Mouse (Mus musculus) CH12.LX (cell line): ENCODE results near the gene Rnpc3. TPM values are rescaled to one million over a fixed set of nuclear protein-coding genes. Genes with fewer than 3 reads are reported as not detected.

Source experiments
- DNase-seq: peaks from one replicate; pipeline ENCODE4 v3.0.0-alpha.2; 2013; ENCODE audit errors: extremely low read depth
- H3K27ac ChIP-seq: 2 replicates; pipeline ENCODE4 v1.5.1; 2012; ENCODE audit warnings: low read depth, mild to moderate bottlenecking, control low read depth, moderate library complexity; ENCODE audit not compliant: insufficient read depth
- H3K27me3 ChIP-seq: replicated peaks from 2 replicates; pipeline ENCODE3; 2012; ENCODE audit warnings: inconsistent platforms
- H3K36me3 ChIP-seq, 2 experiments: replicated peaks in 1 of 2; 2 replicates each; pipeline versions ENCODE3 to v1.6.1; 2012; ENCODE audit warnings: inconsistent platforms in 1 of 2, low read length in 1 of 2, mild to moderate bottlenecking in 1 of 2, mixed read lengths in 1 of 2, moderate library complexity in 1 of 2; ENCODE audit not compliant: control insufficient read depth in 1 of 2, insufficient read depth in 1 of 2
- H3K4me1 ChIP-seq, 2 experiments: 2 replicates each; pipeline ENCODE4 v1.6.1; 2012; ENCODE audit warnings: inconsistent platforms in 1 of 2, moderate library complexity in 1 of 2; ENCODE audit not compliant: insufficient read depth in 2 of 2, control insufficient read depth in 1 of 2
- H3K4me2 ChIP-seq: 2 replicates; pipeline ENCODE4 v1.6.1; 2012; ENCODE audit warnings: low read depth, mild to moderate bottlenecking, control low read depth; ENCODE audit not compliant: poor library complexity, insufficient read depth, severe bottlenecking
- H3K4me3 ChIP-seq, 3 experiments: fragments of 150-350 bp in 1 of 3; sonication (generic) in 1 of 3; replicated peaks in 1 of 3; 2 replicates each; pipeline versions ENCODE3 to v1.5.1; 2011 to 2012; ENCODE audit warnings: low read depth in 2 of 3, low read length in 2 of 3, mild to moderate bottlenecking in 2 of 3, moderate library complexity in 2 of 3, control low read depth in 1 of 3, improper control_type of control experiment in 1 of 3, inconsistent platforms in 1 of 3, mixed read lengths in 1 of 3; ENCODE audit not compliant: poor library complexity in 1 of 3
- H3K79me2 ChIP-seq: replicated peaks from 2 replicates; pipeline ENCODE4 v1.6.1; 2012; ENCODE audit warnings: mild to moderate bottlenecking, moderate library complexity; ENCODE audit not compliant: control insufficient read depth, poor library complexity, insufficient read depth, severe bottlenecking; ENCODE audit errors: extremely low read depth
- H3K9ac ChIP-seq: 2 replicates; pipeline ENCODE4 v1.6.1; 2012; ENCODE audit warnings: low read depth, mild to moderate bottlenecking, control low read depth, moderate library complexity; ENCODE audit not compliant: insufficient read depth
- H3K9me3 ChIP-seq: replicated peaks from 2 replicates; pipeline ENCODE3; 2012; ENCODE audit warnings: low read length, inconsistent platforms, mixed read lengths
- BHLHE40 ChIP-seq: IDR thresholded peaks from 2 replicates; pipeline ENCODE4 v1.6.1; 2011; ENCODE audit warnings: mild to moderate bottlenecking, low read depth, low read length, improper control_type of control experiment
- CHD1 ChIP-seq: IDR thresholded peaks from 2 replicates; pipeline ENCODE4 v1.6.1; 2012; ENCODE audit warnings: low read depth, low read length, improper control_type of control experiment, inconsistent platforms
- ETS1 ChIP-seq: conservative IDR thresholded peaks from 2 replicates; pipeline ENCODE4 v1.6.1; 2012; ENCODE audit warnings: low read depth, mild to moderate bottlenecking, inconsistent platforms, low read length, improper control_type of control experiment, moderate library complexity
- HCFC1 ChIP-seq: IDR thresholded peaks from 2 replicates; pipeline ENCODE4 v1.6.1; 2012; ENCODE audit warnings: low read depth, mild to moderate bottlenecking, inconsistent platforms, low read length, improper control_type of control experiment
- JUND ChIP-seq: conservative IDR thresholded peaks from 2 replicates; pipeline ENCODE4 v1.6.1; 2011; ENCODE audit warnings: low read depth, low read length, improper control_type of control experiment
- KAT2A ChIP-seq: IDR thresholded peaks from 2 replicates; pipeline ENCODE4 v1.6.1; 2012; ENCODE audit warnings: low read length, improper control_type of control experiment, inconsistent platforms; ENCODE audit not compliant: insufficient replicate concordance
- MAFK ChIP-seq: IDR thresholded peaks from 2 replicates; pipeline ENCODE4 v1.6.1; 2011; ENCODE audit warnings: low read length, improper control_type of control experiment; ENCODE audit not compliant: insufficient replicate concordance
- MAX ChIP-seq: IDR thresholded peaks from 2 replicates; pipeline ENCODE4 v1.6.1; 2011; ENCODE audit warnings: low read length, improper control_type of control experiment
- MEF2A ChIP-seq: IDR thresholded peaks from 2 replicates; pipeline ENCODE4 v1.6.1; 2014; ENCODE audit warnings: low read depth, mild to moderate bottlenecking, inconsistent platforms, low read length, improper control_type of control experiment, borderline replicate concordance
- MXI1 ChIP-seq: IDR thresholded peaks from 2 replicates; pipeline ENCODE4 v1.6.1; 2011; ENCODE audit warnings: mild to moderate bottlenecking, low read depth, low read length, improper control_type of control experiment
- MYC ChIP-seq: IDR thresholded peaks from 2 replicates; pipeline ENCODE4 v1.6.1; 2011; ENCODE audit warnings: low read depth, mild to moderate bottlenecking, improper control_type of control experiment, low read length
- NELFE ChIP-seq: IDR thresholded peaks from 2 replicates; pipeline ENCODE4 v1.6.1; 2011; ENCODE audit warnings: low read depth, low read length, improper control_type of control experiment
- PAX5 ChIP-seq: IDR thresholded peaks from 2 replicates; pipeline ENCODE4 v1.6.1; 2012; ENCODE audit warnings: low read length, inconsistent platforms, mixed read lengths
- RAD21 ChIP-seq: IDR thresholded peaks from 2 replicates; pipeline ENCODE4 v1.6.1; 2011; ENCODE audit warnings: low read depth, mild to moderate bottlenecking, low read length, improper control_type of control experiment, moderate library complexity
- SIN3A ChIP-seq: IDR thresholded peaks from 2 replicates; pipeline ENCODE4 v1.6.1; 2012; ENCODE audit warnings: low read length, improper control_type of control experiment, inconsistent platforms
- SMC3 ChIP-seq: IDR thresholded peaks from 2 replicates; pipeline ENCODE4 v1.6.1; 2011; ENCODE audit warnings: low read depth, low read length, improper control_type of control experiment
- TBP ChIP-seq: conservative IDR thresholded peaks from 2 replicates; pipeline ENCODE4 v1.6.1; 2011; ENCODE audit warnings: low read depth, low read length, improper control_type of control experiment
- TCF12 ChIP-seq: IDR thresholded peaks from 2 replicates; pipeline ENCODE4 v1.6.1; 2014; ENCODE audit warnings: low read depth, mild to moderate bottlenecking, inconsistent platforms, low read length, improper control_type of control experiment
- ZNF384 ChIP-seq: IDR thresholded peaks from 2 replicates; pipeline ENCODE4 v1.6.1; 2012; ENCODE audit warnings: low read depth, low read length, improper control_type of control experiment, inconsistent platforms
- dilution Hi-C: fragments of 300-500 bp; cut with MboI; formaldehyde crosslinking; loops from 2 replicates; pipeline ENCODE4 v1.14.3; 2020; ENCODE audit warnings: low sequenced_read_pairs; ENCODE audit not compliant: extremely low pct_unique_long_range_greater_than_20kb, extremely low pct_ligation_motif_present
- in situ Hi-C: fragments of 300-500 bp; cut with MboI; formaldehyde crosslinking; loops from 3 replicates; pipeline ENCODE4 v1.14.3; 2019; ENCODE audit warnings: low sequenced_read_pairs, low pct_ligation_motif_present, low pct_unique_long_range_greater_than_20kb, mixed read lengths
- polyA plus RNA-seq: library from polyadenylated mRNA; unstranded; fragments of >175 nt; gene quantifications from 2 replicates; pipeline ENCODE4 v1.2.1, GENCODE M21; 2012; ENCODE audit warnings: low read depth; ENCODE audit not compliant: insufficient read length
- total RNA-seq, 2 experiments: library from RNA; depleted of rRNA; stranded (reverse); fragments of 300-350 nt in 1 of 2; fragments of >200 nt in 1 of 2; gene quantifications; 2 replicates each; pipeline ENCODE4 v1.2.3; 2012 to 2014

Gene Rnpc3
- total and polyA plus RNA-seq, 3 experiments, result 10.3 to 24.2 (median 18.0) TPM

DNA sequence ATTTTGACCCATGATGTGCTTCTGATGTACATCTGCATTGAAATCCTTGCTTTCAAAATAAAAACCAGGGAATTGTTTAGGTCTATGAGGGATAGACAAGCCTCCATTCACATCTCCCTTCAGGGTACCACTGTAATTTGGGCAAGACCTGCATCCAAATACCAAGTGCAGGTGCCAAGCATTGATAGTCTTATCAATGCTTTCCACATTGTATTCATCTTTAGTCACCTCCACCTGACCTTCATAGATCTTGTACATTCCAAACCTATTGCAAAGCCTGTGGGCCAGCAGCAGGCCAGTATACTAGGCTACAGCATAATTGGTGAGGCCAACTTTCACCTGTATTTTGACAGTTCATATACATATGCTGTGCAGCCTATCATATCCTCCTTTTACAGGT, 1.7 kb upstream of the Rnpc3 start:
- no peak for DNase-seq
- dilution Hi-C loops (no loop called here), in situ Hi-C loops (no loop called here)
- H3K4me3 ChIP-seq, result no peak overlapping the region
- TF ChIP-seq MYC, result no peak
- H3K27ac ChIP-seq, result no peak overlapping the region
- H3K4me2 ChIP-seq, result peak overlapping the region; percentile 50; the same call in 1 of the 2 replicates
- H3K27me3 ChIP-seq, result no peaks in the 10 kb centered on the region
- peaks cover 0 to 4% of the 10 kb centered on the region in 2 experiments for H3K36me3 ChIP-seq
- H3K9me3 ChIP-seq, result no peaks in the 10 kb centered on the region
- peaks cover 8% of the 10 kb centered on the region for H3K79me2 ChIP-seq
- peaks cover 0 to 21% of the 10 kb centered on the region in 2 experiments; a peak in 2 of 4 replicates for H3K4me1 ChIP-seq
- H3K9ac ChIP-seq, result no peak overlapping the region; the same call in 1 of the 2 replicates

DNA sequence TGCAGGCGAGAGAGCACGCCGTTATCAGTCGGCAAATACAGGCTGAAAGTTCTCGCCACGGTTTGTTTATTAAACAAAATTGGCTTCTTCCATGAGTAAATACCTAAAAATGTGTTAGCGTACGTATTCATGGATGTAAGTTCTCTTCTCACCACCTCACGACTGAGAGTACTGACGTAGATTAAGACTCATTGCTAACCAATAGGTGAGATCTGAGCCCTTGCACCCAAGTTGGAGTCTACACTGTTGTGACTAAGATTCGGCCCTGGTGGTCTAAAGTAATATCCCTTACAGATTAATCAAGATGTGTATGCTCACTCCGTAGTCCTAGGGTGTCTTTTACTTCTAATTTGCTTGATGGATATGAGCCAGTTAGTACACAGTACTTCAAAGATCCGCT, 615 bp upstream of the Rnpc3 start:
- TF ChIP-seq ZNF384 (no peak), CHD1 (peak; percentile 81; the same call in 1 of the 2 replicates), ETS1 (no peak), RAD21 (no peak), JUND (0 out of 2 replicates have a peak, but pooled peaks have one; percentile 14)
- H3K27ac ChIP-seq, result peak overlapping the region; percentile 64
- peak overlapping the region; percentile 99 for H3K9ac ChIP-seq
- H3K4me3 ChIP-seq, result peak overlapping the region; percentile 72 to 95 (median 82)
- H3K27me3 ChIP-seq, result no peaks in the 10 kb centered on the region
- peak overlapping the region; percentile 98 for H3K4me2 ChIP-seq
- no peaks in the 10 kb centered on the region for H3K9me3 ChIP-seq
- in situ Hi-C loops, result no loop called here
- peaks cover 11% of the 10 kb centered on the region for H3K79me2 ChIP-seq
- peaks cover 0 to 23% of the 10 kb centered on the region in 2 experiments; a peak in 2 of 4 replicates for H3K4me1 ChIP-seq
- dilution Hi-C loops, result no loop called here
- H3K36me3 ChIP-seq, result peaks cover 0 to 9% of the 10 kb centered on the region in 2 experiments
- peak; percentile 57 for DNase-seq

DNA sequence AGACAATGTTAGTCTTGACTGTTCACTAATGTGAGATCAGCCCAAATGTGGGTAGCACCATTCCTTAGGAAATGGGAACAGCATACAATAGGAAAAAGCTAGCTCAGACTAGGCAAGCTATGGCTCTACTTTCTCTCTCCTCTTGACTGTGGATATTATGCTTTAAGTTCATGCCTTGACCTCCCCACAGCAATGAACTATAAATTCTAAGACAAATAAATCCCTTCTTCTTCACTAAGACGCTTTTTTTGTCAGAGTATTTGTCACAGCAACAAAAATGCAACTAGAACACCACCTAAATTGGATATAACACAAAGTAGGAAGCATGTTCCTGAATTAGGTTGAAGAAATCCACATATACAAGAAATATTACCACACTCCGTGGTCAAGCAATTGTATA, 23.4 kb downstream of the Rnpc3 start, which contains the start of gene Amy1:
TSS of gene Amy1 (minus strand) at position 101 of the 400 bp plus-strand sequence.
- TF ChIP-seq CHD1, result no peak
- TF ChIP-seq PAX5, result no peak
- no peak for TF ChIP-seq TBP
- no peak for TF ChIP-seq ETS1
- no peak for TF ChIP-seq MYC
- TF ChIP-seq HCFC1, result no peak
- TF ChIP-seq TCF12, result no peak
- no peak for TF ChIP-seq MEF2A
- TF ChIP-seq MAFK, result no peak
- TF ChIP-seq RAD21, result no peak
- TF ChIP-seq BHLHE40, result no peak
- no peak for TF ChIP-seq SIN3A
- TF ChIP-seq NELFE, result no peak
- TF ChIP-seq MAX, result no peak
- no peak for TF ChIP-seq JUND
- TF ChIP-seq SMC3, result no peak
- TF ChIP-seq KAT2A, result no peak
- TF ChIP-seq MXI1, result no peak
- dilution Hi-C loops (no loop called here), in situ Hi-C loops (no loop called here)
- DNase-seq, result no peak
- Histone ChIP-seq H3K4me3 (no peak within 1 kb of the TSS), H3K4me1 (no peaks in the 10 kb centered on the region), H3K9ac (no peak within 1 kb of the TSS), H3K4me2 (no peak within 1 kb of the TSS), H3K27ac (no peak within 1 kb of the TSS), H3K9me3 (no peaks in the 10 kb centered on the region), H3K79me2 (no peaks in the 10 kb centered on the region), H3K27me3 (no peaks in the 10 kb centered on the region), H3K36me3 (peaks cover 5 to 34% of the 10 kb centered on the region in 2 experiments)
